Mouse (Mus musculus) lung, postnatal 4 days (tissue): ENCODE results near the gene Nexn.
A peak's percentile ranks its signal among the peaks of the same experiment; 100 is the strongest.
"Not testable (repeated sequence)": the region's sequence is repeated elsewhere in the genome, so short reads cannot be mapped to it uniquely, and the experiment has no call there.

Experiments
- DNase-seq, 2 experiments: peaks; one replicate each; pipeline ENCODE4 v3.0.0; 2021

Nexn gene

GRCm38 (mm10) chr3:152231333-152232100, 34.6 kb downstream of the Nexn start:
- no peak for DNase-seq

DNA sequence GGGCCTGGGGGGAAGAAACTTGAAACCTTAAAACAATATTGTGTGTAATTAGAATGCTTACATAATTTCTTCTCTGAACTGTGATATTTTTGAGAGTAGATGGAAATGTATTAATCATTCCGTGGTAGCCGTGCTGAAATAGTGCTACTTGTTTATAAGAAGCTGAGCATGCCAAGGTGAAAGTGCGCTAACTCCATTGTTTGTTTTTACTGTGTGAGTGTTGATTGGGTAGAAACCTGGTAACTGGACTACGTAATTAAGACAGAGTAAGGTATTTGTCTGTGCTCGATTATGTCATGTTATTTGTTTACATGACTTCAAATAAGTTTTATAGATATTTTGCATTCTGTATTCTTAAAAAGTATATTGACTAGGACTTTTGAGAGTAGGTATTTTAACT, 36.9 kb downstream of the Nexn start:
- DNase-seq = no peak

GRCm38 (mm10) chr3:152228843-152229242, 37.3 kb downstream of the Nexn start:
- no peak for DNase-seq

DNA sequence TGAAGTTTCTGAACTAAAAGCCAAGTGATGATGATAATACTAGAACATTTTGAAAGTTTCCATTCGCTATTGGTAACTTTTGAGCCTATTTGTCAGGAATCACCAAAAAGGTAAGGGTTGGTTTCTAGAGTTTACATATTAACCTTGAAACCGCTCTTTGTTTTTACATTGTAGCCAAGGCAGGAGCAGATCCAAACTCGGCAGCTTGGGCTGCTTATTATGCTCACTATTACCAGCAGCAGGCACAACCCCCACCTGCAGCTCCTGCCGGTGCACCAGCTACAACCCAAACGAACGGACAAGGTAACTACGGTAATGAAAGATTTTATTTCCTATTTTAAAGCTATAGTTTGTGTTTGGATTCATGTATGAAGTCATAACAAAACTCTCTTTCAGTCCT, 40.2 kb downstream of the Nexn start:
- no peak for DNase-seq

DNA sequence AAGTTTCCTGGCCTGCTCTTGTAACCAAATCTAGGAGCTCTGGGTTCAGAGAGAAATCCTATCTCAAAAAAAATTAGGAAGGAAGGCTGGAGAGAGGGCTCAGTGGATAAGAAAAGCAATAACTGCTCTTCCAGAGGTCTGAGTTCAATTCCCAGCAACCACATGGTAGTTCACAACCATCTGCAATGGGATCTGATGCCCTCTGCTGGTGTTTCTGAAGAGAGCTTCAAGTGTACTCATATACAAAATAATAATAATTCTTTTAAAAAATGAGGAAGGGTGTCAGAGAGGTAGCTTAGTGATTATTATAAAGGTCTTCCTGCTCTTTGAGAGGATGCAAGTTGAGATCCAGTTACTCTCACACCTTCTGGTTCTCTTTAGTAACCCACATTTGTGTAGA, 41.2 kb downstream of the Nexn start:
- DNase-seq = no peak

GRCm38 (mm10) chr3:152213416-152213815, 52.7 kb downstream of the Nexn start:
- no peak for DNase-seq

DNA sequence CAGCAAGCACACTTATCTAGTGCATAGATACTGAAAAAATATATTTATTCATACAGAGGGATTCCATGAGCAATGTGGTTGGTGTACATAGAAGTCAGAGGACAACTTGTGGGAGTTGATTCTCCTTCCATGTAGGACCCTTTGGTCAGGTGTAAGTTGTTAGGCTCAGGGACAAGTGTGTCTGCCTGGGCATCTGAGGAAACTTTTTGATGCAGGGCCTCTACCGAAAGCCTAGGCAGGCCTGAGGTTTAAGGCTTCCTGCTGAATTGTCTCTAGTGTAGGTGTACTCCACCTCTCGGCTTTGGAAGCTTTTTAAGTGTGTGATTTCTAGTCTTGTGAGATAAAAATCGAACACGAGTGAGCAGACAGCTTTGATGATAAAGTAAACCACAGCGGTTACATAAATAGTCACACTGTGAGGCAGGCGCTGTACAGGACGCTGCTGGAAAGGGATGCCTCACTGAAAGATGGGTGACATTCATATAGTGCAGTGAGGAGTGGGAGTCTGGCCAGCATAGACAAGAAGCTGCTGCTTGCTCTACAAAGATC, 54.3 kb downstream of the Nexn start:
- DNase-seq = no peak

DNA sequence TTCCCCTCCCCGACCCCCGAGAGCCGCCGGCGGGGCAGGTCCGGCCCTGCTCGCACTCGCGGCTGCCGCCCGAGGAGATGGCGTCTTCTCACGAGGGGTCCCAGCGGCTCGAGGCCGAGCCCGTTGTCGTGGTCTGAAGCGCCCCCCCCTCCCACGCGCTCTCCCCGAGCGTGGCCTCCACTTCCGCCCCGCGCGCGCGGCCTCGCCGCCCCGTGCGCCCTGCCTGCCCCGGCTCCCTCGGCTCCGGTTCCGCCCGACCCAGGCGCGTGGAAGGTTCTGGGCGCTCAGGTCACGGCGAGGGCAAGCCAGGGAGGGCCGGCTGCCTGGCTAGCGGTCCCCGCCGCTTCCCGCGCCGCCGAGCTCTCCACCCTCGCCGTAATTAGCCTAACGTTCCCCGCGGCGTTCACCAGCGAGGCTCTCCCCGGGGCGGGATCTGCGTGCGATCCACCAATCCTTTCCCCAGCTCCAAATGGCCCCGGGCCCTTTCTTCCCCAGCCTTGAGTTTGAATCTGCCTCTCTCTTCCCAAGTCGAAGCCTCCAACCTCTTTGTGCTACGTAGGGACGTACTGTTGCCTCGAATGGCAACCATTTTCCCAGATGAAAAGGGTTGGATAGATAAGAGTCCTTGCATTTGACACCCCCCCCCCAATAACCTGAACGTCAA, 55.3 kb downstream of the Nexn start:
- DNase-seq = peak; percentile 77 to 78

DNA sequence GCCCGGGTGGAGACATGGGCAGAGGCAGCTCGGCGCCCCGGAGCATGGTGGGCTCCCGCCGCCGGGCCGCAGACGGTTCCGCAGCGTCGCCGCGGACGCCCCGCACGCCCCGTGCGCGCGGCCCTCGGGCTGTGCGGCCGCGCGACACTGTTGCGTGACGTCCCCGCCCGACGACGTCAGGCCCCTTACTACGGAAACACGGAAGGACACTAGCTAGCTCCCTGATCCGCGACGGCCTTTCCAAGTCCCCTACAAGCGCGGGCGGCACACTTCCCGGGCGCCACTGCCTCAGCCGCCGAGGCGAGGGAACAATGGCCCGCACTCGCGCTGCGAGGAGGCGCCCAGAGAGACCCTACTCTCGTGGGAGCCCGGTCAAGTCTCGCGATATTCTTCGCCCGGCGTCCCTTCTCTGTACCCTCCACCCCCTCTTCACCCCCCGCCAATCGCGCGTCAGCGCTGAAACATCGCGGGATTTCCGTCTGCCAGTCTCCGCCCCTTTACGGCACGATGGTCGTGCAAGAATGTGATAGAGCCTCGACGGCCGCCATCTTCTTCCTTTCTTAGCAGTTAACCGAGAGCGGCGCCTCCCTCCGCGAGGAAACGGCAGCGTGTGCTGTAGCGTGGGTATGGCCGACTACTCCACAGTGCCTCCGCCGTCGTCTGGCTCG, 56.0 kb downstream of the Nexn start, which contains the start of the genes Dnajb4 and Fubp1:
Gene Dnajb4, minus strand, starts transcription at position 336 of the 668 bp plus-strand sequence.
Gene Fubp1, plus strand, starts transcription at position 456 of the 668 bp plus-strand sequence.
- DNase-seq = peak; percentile 99 to 100

DNA sequence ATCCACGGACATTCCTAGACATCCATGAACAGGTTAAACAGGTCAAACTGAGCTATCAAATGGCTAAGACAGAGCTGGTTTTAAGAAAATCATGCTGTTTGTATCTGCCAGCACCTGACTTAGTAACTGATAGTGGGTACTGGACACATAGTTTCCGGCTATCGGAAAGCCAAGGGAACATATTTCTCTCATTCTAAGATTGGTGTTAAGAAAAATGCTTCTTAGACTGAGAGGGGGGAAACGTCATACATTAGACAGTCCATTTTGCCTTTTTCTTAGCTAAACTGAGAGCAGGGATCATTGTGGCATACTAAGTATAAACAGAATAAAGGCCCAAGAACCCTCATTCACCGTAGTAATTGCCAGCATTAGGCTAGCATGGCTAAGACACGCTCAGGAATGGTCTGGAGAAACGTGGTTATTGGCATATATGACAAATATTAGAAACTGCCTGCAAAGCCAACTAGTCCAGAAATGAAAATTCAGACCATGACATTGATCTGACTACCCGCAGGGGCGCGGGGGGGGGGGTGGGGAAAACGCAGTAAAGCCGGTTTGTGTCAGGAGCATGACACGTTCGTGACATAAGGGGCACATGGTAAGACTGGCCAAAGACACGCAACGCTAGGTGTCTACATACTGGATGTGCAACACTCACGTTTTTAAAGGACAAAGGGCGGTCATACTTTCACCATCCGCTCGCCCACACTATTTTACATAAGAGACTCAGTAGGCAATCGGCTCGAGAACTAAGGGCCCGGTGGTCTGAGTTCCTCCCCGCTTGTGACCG, 56.8 kb downstream of the Nexn start:
- no peak for DNase-seq

GRCm38 (mm10) chr3:152208096-152208885, 57.9 kb downstream of the Nexn start:
- no peak for DNase-seq

- DNase-seq = no peak
Observed at GRCm38 (mm10) chr3:152207156-152207555, 59.0 kb downstream of the Nexn start.

GRCm38 (mm10) chr3:152204577-152204976, 61.6 kb downstream of the Nexn start:
- no peak for DNase-seq

- no peak for DNase-seq
Observed at GRCm38 (mm10) chr3:152203996-152204395, 62.2 kb downstream of the Nexn start.

- DNase-seq = no peak
Observed at GRCm38 (mm10) chr3:152203411-152203810, 62.7 kb downstream of the Nexn start.

GRCm38 (mm10) chr3:152202942-152203341, 63.2 kb downstream of the Nexn start:
- DNase-seq = no peak

DNA sequence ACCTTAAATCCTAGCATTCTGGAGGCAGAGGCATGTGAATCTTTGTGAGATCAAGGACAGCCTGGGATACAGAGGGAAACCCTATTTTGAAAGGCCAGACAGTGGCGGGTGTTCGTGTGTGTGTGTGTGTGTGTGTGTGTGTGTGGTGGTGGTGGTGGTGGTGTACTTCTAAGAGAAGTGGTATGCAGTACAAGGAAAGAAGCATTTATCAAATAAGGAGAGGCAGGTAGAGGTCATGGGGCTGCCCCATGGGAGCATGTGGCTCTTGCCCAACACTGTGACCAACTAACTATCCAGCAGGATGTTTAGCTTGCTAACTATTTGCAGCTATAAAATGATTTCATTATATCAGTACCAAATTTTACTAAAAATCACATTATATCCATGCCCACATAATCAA, 64.5 kb downstream of the Nexn start:
- no peak for DNase-seq

- DNase-seq = no peak
Observed at GRCm38 (mm10) chr3:152201181-152201580, 65.0 kb downstream of the Nexn start.

GRCm38 (mm10) chr3:152199125-152199524, 67.0 kb downstream of the Nexn start:
- DNase-seq = no peak

- not testable (repeated sequence) for DNase-seq
Observed at GRCm38 (mm10) chr3:152197246-152197645, 68.9 kb downstream of the Nexn start.

GRCm38 (mm10) chr3:152193635-152194097, 72.5 kb downstream of the Nexn start:
- peak; percentile 85 to 87 for DNase-seq

DNA sequence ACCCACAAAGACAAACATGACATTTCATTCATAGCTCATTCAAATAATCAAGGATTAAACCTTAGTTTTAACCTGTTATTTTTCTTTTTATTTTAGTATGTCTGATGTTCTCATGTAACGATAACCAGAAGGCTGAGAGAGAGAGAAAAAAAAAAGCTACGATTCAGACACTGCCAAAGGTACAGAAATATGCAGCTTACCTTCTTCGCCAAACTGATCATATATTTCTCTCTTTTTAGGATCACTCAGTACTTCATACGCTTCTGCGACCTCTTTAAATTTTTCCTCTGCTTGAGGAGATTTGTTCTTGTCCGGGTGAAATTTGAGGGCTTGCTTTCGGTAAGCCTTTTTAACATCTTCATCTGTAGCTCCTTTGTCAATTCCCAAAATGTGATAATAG, 73.0 kb downstream of the Nexn start:
- DNase-seq = no peak
